Mouse (Mus musculus) hindbrain, embryonic 13.5 days (tissue): Measurements from ENCODE around the gene Ssc4d. TPM values are rescaled to one million over a fixed set of nuclear protein-coding genes. Genes with fewer than 3 reads are reported as not detected.

Source experiments
- ATAC-seq: fragments of 200-750 bp; cut with Nextera tagmentation; 2 replicates; pipeline ENCODE4 v1.8.0; 2017; ENCODE audit warnings: moderate TSS enrichment; ENCODE audit not compliant: low FRiP score
- H3K27ac ChIP-seq: fragments of 300-500 bp; sonication (generic); 2 replicates; pipeline ENCODE4 v1.5.1; 2015; ENCODE audit warnings: inconsistent platforms, mild to moderate bottlenecking, moderate library complexity
- H3K27me3 ChIP-seq: fragments of 300-500 bp; sonication (generic); 2 replicates; pipeline ENCODE4 v1.6.1; 2015; ENCODE audit warnings: mild to moderate bottlenecking, inconsistent platforms
- H3K36me3 ChIP-seq: fragments of 300-500 bp; sonication (generic); 2 replicates; pipeline ENCODE4 v1.6.1; 2015; ENCODE audit warnings: mild to moderate bottlenecking, inconsistent platforms
- H3K4me1 ChIP-seq: fragments of 300-500 bp; sonication (generic); replicated peaks from 2 replicates; pipeline ENCODE4 v1.6.1; 2015; ENCODE audit warnings: inconsistent platforms
- H3K4me2 ChIP-seq: fragments of 300-500 bp; sonication (generic); 2 replicates; pipeline ENCODE4 v1.6.1; 2015; ENCODE audit warnings: inconsistent platforms, mild to moderate bottlenecking, moderate library complexity
- H3K4me3 ChIP-seq: fragments of 300-500 bp; sonication (generic); 2 replicates; pipeline ENCODE4 v1.5.1; 2015; ENCODE audit warnings: mild to moderate bottlenecking, inconsistent platforms
- H3K9ac ChIP-seq: fragments of 300-500 bp; sonication (generic); 2 replicates; pipeline ENCODE4 v1.6.1; 2015; ENCODE audit warnings: mild to moderate bottlenecking, inconsistent platforms
- H3K9me3 ChIP-seq: fragments of 300-500 bp; sonication (generic); 2 replicates; pipeline ENCODE4 v1.6.1; 2016; ENCODE audit warnings: inconsistent platforms
- WGBS: fragments of 180-500 bp; shearing (Covaris S2); methylation state at CpG from one replicate; pipeline ENCODE4 v1.1.7; 2015; 5-methylcytosine and 5-hydroxymethylcytosine counted together
- polyA plus RNA-seq: library from polyadenylated mRNA; unstranded; fragments of >200 nt; fragmentation: Nextera tagmentation; extraction: Ambion mirVana; gene quantifications from 2 replicates; pipeline ENCODE4 v1.2.1, GENCODE M21; 2015

The Ssc4d gene
- polyA plus RNA-seq, result 0.61 and 1.4 TPM in 2 replicates

DNA sequence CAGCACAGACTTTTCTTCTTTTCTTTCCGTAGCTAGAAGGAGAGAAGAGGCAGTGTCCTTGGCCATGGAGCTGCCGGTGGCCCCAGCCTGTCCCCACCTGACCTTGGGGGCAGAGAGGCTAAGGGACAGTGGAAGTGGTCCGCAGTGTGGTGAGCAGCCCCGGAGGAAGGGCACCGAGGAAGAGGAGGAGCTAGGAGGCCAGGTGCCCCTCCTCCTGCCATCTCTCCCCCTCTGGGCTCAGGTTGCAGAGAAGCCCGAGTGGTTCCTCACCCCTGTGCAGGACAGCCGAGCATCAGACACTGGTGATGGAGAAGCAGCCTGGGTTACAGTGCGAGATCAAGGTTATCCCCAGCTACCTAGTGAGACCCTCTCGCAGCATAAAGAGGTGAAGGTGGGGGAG, at the start of gene Ssc4d:
TSS of gene Ssc4d (minus strand) at position 167 of the 400 bp plus-strand sequence.
- H3K4me2 ChIP-seq, result no peak within 1 kb of the TSS
- H3K9ac ChIP-seq, result 0 out of 2 replicates have a peak within 1 kb of the TSS, but pooled peaks have one; percentile 13
- H3K4me1 ChIP-seq, result no peaks in the 10 kb centered on the region
- H3K36me3 ChIP-seq, result no peaks in the 10 kb centered on the region
- no peak for ATAC-seq
- no peaks in the 10 kb centered on the region for H3K9me3 ChIP-seq
- WGBS, result 26% methylated on average over 9 of the region's 9 CpGs
- no peak within 1 kb of the TSS for H3K27ac ChIP-seq
- no peak within 1 kb of the TSS for H3K4me3 ChIP-seq
- H3K27me3 ChIP-seq, result no peaks in the 10 kb centered on the region

DNA sequence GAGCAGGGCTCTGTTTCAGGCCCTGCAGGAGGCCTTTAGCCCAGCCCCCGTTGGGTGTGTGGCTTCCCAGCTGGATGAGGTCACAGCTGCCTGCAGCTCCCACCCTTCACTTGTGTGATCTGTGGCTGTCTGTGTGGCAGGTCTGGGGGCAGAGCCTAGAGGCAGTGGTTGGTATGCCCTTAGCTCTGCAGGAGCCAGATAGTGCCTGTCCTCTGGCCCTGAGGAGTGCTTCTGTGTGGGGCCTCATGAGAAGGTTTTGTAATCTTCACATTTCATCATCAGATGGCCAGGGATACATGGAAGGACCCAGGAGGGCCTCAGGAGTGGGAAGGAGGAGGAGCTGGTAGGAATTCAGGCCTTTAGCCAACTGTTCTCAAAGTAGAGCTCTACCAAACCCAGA, 45.6 kb upstream of the Ssc4d start:
- Histone ChIP-seq H3K27me3 (no peaks in the 10 kb centered on the region), H3K9ac (no peak overlapping the region), H3K4me1 (peaks cover 30% of the 10 kb centered on the region), H3K27ac (no peak overlapping the region), H3K9me3 (no peaks in the 10 kb centered on the region), H3K4me2 (no peak overlapping the region), H3K4me3 (no peak overlapping the region), H3K36me3 (peaks cover 38% of the 10 kb centered on the region)
- ATAC-seq, result no peak
- 46% methylated on average over 1 of the region's 1 CpGs for WGBS

DNA sequence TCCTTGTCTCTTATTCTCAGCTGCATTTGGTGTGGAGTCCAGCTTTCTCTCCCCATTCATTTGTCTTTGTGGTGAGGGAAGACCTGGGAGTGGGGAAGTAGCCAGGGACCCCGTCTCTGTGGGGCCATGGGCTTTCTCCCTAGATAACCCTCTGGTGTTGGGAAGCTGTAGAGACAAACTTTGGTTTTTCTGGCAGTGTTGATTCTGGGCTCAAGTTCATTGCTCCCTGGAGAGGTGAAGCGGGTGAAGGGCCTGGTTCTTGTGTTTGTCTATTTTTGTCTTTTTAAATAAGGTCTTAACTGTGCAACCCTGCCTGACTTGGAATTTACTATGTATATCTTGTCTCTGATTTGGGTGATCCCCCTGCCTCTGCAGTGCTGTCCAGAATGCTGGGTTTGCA, 44.4 kb upstream of the Ssc4d start:
- no peaks in the 10 kb centered on the region for H3K27me3 ChIP-seq
- H3K4me1 ChIP-seq, result peaks cover 32% of the 10 kb centered on the region
- no peak overlapping the region for H3K9ac ChIP-seq
- H3K36me3 ChIP-seq, result peaks cover 34% of the 10 kb centered on the region
- H3K4me3 ChIP-seq, result no peak overlapping the region
- WGBS, result 91% methylated on average over 2 of the region's 2 CpGs
- no peak overlapping the region for H3K4me2 ChIP-seq
- ATAC-seq, result no peak
- no peaks in the 10 kb centered on the region for H3K9me3 ChIP-seq
- H3K27ac ChIP-seq, result no peak overlapping the region

DNA sequence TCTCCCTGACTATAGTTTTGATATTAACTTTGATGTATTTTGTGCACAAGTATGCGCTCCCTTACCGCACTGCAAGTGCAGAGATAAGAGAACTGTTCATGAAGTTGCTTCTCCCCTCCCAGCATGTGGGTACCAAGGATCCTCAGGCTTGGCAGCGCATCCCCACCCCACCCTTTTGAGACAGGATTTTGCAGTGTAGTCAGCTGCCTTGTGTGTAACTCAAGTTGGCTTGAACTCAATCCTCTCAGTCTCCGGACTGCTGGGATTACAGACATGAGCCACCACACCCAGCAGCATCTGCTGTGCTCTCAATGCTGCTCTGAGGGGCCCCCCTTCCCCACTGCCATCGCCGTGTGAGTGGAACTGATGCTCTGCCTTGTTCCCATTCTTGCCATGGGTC, 42.9 kb upstream of the Ssc4d start:
- WGBS, result 92% methylated on average over 6 of the region's 6 CpGs
- Histone ChIP-seq H3K9me3 (no peaks in the 10 kb centered on the region), H3K4me1 (peaks cover 32% of the 10 kb centered on the region), H3K27me3 (no peaks in the 10 kb centered on the region), H3K27ac (no peak overlapping the region), H3K9ac (no peak overlapping the region), H3K36me3 (peaks cover 44% of the 10 kb centered on the region), H3K4me3 (no peak overlapping the region), H3K4me2 (no peak overlapping the region)
- ATAC-seq, result no peak

DNA sequence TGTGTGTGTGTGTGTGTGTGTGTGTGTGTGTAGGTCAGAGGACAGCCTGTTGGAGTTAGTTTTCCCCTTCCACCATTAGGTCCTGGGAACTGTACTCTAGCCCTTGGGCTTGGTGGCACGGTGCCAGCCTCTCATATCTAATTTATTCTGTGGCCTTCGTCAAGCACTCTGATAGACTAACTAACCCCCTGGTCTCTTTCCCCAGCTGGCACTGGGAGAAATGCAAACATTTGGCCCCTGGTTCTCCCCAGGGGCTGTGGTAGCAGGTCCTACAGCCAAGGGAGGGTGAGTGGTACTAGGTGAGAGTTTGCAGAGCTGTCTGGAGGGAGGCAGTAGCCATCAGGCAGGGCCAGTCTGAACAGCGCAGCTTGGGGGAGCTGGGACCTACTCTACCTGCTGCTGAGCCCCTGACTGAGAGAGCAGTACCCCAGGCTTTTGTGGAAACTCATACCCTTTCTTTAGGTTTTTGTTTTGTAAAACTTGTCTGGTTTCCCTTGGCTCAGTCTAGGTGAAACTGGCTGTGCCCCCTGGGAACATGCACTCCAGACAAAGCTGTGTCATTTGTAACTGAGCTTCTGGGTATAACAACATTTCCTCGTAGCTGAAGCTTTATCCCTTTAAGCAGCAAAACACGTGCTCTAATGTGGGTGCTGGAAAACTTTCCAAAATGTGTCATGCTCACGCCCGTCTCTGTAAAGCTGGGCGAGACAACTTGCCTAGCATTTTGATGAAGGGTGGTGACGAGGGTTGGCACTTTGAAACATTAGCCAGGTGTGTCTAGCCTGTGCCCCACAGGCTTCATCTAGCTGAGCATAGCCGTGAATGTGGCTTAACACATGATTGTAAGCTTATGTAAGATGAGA, 41.9 kb upstream of the Ssc4d start:
- WGBS, result 77% methylated on average over 10 of the region's 10 CpGs
- H3K4me1 ChIP-seq, result peaks cover 32% of the 10 kb centered on the region
- 0 out of 2 replicates have a peak overlapping the region, but pooled peaks have one; percentile 19 for H3K9ac ChIP-seq
- H3K27me3 ChIP-seq, result no peaks in the 10 kb centered on the region
- peak overlapping the region; percentile 35; the same call in 1 of the 2 replicates for H3K27ac ChIP-seq
- ATAC-seq, result no peak
- no peaks in the 10 kb centered on the region for H3K9me3 ChIP-seq
- no peak overlapping the region for H3K4me3 ChIP-seq
- peaks cover 49% of the 10 kb centered on the region for H3K36me3 ChIP-seq
- no peak overlapping the region for H3K4me2 ChIP-seq

DNA sequence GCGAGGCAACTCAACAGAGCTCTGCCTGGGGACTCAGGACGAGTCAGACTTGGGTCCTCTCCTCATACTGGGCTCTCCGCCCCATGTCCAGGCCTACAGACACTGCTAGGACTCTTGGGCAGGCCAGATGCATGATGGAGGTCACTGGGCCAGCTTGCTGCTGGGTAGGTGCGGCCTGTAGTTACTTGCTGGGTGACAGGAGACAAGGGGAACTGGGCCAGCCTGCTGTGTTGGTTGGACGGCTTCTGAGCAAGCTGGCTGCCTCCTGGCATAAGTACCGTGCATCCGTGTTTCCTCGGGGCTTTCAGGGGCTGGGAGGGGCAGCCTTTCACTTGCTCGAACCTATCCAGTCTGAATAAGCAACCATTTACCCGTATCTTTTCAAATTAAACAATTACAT, 41.3 kb upstream of the Ssc4d start:
- Histone ChIP-seq H3K27me3 (no peaks in the 10 kb centered on the region), H3K27ac (peak overlapping the region; percentile 32; the same call in 1 of the 2 replicates), H3K9ac (0 out of 2 replicates have a peak overlapping the region, but pooled peaks have one; percentile 8), H3K9me3 (no peaks in the 10 kb centered on the region), H3K4me2 (no peak overlapping the region), H3K36me3 (peaks cover 55% of the 10 kb centered on the region), H3K4me1 (peaks cover 32% of the 10 kb centered on the region), H3K4me3 (no peak overlapping the region)
- WGBS, result 81% methylated on average over 10 of the region's 10 CpGs
- ATAC-seq, result no peak

DNA sequence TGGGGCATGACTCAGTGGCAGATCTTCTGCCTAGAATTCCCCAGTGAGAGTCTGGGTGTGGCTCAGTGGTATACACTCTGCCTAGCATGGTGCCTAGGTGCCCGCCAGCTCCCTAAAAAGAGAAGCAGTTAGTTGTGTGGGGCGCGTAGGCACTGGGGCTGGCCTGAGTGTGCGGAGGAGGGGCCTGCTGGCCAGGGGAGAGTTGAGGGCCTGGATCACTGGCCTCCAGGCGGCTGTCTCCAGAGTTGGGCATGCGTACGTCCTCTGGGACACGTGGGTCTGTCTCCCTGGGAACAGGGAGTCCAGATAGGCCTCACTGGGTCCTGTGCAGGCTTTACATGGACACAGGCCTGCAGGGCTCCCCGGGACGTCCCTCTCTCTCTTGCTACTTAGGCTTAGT, 40.5 kb upstream of the Ssc4d start:
- H3K36me3 ChIP-seq, result peaks cover 57% of the 10 kb centered on the region
- H3K27me3 ChIP-seq, result no peaks in the 10 kb centered on the region
- H3K9me3 ChIP-seq, result no peaks in the 10 kb centered on the region
- no peak overlapping the region for H3K27ac ChIP-seq
- H3K9ac ChIP-seq, result no peak overlapping the region
- no peak for ATAC-seq
- 87% methylated on average over 10 of the region's 10 CpGs for WGBS
- no peak overlapping the region for H3K4me3 ChIP-seq
- no peak overlapping the region for H3K4me2 ChIP-seq
- H3K4me1 ChIP-seq, result peaks cover 32% of the 10 kb centered on the region

DNA sequence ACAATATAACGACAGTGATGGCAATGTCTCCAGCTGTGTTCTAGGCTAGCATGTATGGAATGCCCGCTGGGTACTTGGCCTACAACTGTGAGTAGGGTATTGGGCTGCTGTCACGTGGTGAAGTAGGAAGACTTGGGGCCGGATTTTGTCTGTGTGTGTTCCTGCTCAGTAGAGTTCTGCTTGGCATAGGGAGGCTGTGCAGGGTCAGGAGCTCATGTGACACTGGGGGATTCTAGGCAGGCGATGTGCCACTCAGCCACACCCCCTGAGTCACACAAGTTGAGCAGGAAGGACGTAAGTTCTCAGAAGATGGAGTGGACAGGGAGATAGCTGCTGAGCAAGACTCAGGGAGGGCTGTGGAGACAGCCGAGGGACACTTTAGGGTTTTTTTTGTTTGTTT, 33.4 kb upstream of the Ssc4d start:
- no peaks in the 10 kb centered on the region for H3K9me3 ChIP-seq
- peaks cover 39% of the 10 kb centered on the region for H3K36me3 ChIP-seq
- no peak overlapping the region for H3K4me2 ChIP-seq
- H3K27me3 ChIP-seq, result no peaks in the 10 kb centered on the region
- no peak overlapping the region for H3K9ac ChIP-seq
- no peak overlapping the region for H3K27ac ChIP-seq
- ATAC-seq, result no peak
- peaks cover 14% of the 10 kb centered on the region for H3K4me1 ChIP-seq
- H3K4me3 ChIP-seq, result no peak overlapping the region
- WGBS, result 76% methylated on average over 7 of the region's 7 CpGs

DNA sequence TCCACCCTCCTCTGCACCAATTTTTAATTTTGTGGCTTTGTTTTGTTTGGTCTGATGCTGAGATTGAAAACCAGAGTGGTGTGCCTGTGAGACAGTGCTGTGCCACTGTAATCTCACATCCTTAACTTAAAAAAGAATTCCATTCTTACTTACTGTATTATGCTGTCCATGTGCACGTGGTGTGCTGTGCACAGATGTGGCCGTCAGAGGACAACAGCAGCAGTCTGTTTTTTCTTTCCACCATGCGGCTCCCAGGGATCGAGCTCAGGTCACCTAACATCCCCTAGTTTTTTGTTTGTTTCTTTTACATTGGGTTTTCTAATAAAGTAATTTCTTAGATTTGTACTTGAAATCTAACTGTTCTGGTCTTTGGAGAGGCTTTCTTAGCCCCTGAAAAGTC, 30.2 kb upstream of the Ssc4d start:
- Histone ChIP-seq H3K4me1 (peaks cover 21% of the 10 kb centered on the region), H3K9me3 (no peaks in the 10 kb centered on the region), H3K4me3 (no peak overlapping the region), H3K36me3 (peaks cover 23% of the 10 kb centered on the region), H3K4me2 (no peak overlapping the region), H3K27me3 (no peaks in the 10 kb centered on the region), H3K9ac (no peak overlapping the region), H3K27ac (no peak overlapping the region)
- ATAC-seq, result no peak
- WGBS, result 90% methylated on average over 4 of the region's 4 CpGs

DNA sequence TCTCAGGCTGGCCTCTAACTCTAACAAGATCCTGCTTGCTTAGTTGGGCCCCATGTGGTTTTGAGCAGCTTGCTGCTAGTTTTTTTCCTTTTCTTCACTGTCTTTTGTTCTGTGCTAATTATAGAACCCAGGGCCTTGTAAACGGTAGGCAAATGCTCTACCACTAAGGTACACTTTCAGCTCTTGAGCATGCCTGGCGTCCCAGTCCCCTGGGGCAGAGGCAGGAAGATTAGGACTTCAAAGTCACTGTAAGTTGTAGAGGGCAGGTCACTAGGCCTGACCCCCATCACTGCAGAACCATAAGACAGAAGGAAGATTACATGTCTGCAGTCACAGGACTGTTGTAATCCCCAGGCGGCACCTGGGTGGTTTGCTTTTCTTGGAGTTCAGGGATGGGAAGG, 28.4 kb upstream of the Ssc4d start:
- no peak overlapping the region; the same call in 1 of the 2 replicates for H3K9ac ChIP-seq
- H3K4me3 ChIP-seq, result no peak overlapping the region
- H3K36me3 ChIP-seq, result peaks cover 38% of the 10 kb centered on the region
- H3K4me1 ChIP-seq, result peaks cover 21% of the 10 kb centered on the region
- ATAC-seq, result no peak
- H3K27ac ChIP-seq, result no peak overlapping the region
- H3K9me3 ChIP-seq, result no peaks in the 10 kb centered on the region
- H3K4me2 ChIP-seq, result no peak overlapping the region
- no peaks in the 10 kb centered on the region for H3K27me3 ChIP-seq
- WGBS, result 47% methylated on average over 3 of the region's 3 CpGs

DNA sequence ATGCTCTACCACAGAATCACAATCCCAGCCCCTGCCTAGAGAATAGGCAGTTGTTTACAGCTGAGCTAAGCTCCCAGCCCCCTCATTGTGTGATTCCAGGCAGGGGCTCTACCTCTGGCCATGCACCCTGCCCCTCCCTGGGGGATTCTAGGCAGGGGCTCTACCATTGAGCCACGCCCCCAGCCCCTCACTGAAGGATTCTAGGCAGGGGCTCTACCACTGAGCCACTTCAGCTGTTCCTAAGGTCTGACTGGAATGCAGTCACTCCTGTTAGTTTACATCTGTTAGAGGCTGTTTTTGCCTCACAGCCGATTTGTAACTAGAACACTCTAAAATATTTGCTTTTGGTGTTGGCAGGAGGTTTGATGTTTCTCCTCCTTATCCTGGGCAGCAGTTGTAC, 28.0 kb upstream of the Ssc4d start:
- no peak for ATAC-seq
- Histone ChIP-seq H3K9me3 (no peaks in the 10 kb centered on the region), H3K9ac (no peak overlapping the region; the same call in 1 of the 2 replicates), H3K4me3 (no peak overlapping the region), H3K4me1 (peaks cover 17% of the 10 kb centered on the region), H3K27me3 (no peaks in the 10 kb centered on the region), H3K4me2 (no peak overlapping the region), H3K27ac (peak overlapping the region; percentile 62; the same call in 1 of the 2 replicates), H3K36me3 (peaks cover 42% of the 10 kb centered on the region)
- WGBS, result 83% methylated on average over 2 of the region's 2 CpGs

DNA sequence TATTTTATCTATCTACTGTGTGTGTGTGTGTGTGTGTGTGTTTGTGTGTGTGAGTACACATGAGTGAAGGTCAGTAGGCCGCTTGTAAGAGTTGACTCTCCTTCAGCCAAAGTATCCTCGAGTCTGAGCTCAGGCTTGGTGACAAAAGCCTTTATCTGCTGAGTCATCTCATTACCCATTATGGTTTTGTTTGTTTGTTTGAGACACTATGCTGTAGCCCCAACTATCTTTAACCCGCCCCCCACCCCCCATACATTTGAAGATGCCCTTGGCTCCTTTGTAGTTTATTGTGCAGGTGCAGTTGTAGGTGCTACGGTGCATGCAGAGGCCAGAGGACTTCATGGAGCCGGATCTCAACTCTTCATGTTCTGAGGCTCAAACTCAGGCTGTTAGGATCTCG, 26.9 kb upstream of the Ssc4d start:
- WGBS, result 90% methylated on average over 6 of the region's 6 CpGs
- Histone ChIP-seq H3K9me3 (no peaks in the 10 kb centered on the region), H3K4me1 (peaks cover 22% of the 10 kb centered on the region), H3K4me2 (no peak overlapping the region), H3K4me3 (no peak overlapping the region), H3K27me3 (no peaks in the 10 kb centered on the region), H3K36me3 (peaks cover 45% of the 10 kb centered on the region), H3K9ac (no peak overlapping the region), H3K27ac (no peak overlapping the region)
- no peak for ATAC-seq

DNA sequence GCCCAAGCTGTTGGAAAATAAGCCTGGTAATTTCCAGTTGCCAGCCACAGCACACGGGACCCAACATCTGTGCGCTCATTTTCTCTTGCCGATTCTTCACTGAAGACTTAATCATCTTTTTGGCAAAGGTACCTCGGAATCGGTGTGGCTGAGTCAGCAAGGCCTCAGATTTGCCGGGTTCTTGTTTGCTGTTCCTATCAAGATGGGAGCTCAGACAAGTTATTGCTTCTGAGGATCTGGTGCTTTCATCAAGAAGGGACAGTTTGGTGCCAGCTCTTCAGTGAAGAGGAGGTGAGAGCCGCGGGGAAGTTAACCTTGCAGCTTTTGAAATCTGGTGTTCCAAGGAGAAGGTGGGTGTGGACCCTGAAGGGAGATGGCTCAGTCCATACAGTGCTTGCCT, 21.8 kb upstream of the Ssc4d start:
- peak overlapping the region; percentile 83; the same call in 1 of the 2 replicates for H3K4me3 ChIP-seq
- H3K9me3 ChIP-seq, result no peaks in the 10 kb centered on the region
- ATAC-seq, result no peak
- peaks cover 18% of the 10 kb centered on the region for H3K4me1 ChIP-seq
- peak overlapping the region; percentile 89; the same call in 1 of the 2 replicates for H3K9ac ChIP-seq
- H3K27me3 ChIP-seq, result no peaks in the 10 kb centered on the region
- peak overlapping the region; percentile 76 for H3K4me2 ChIP-seq
- H3K36me3 ChIP-seq, result peaks cover 31% of the 10 kb centered on the region
- whole genome bisulfite sequencing, result 93% methylated on average over 8 of the region's 8 CpGs
- no peak overlapping the region for H3K27ac ChIP-seq
